ENCODE assay signal across 26 mouse cellular contexts in genomic region chr9:121062671-121063070, GRCm38 (mm10).
DNase-seq lines count a peak whose midpoint lies in the region; ATAC-seq lines count a peak whose summit lies in the region.
"Had no signal": no experiment of that assay in that cellular context is flagged by ENCODE, and none has a peak within 500 bp of the region (broad histone marks: within the 10 kb centered on the region; RNA-seq: fewer than 3 reads in every experiment).

No protein-coding gene starts in this region.

- no peak overlapping the region for H3K9ac ChIP-seq in heart, embryonic 12.5 days
- no peak overlapping the region for H3K9ac ChIP-seq in midbrain, embryonic 12.5 days (replicated peaks)
- no peak overlapping the region for H3K9ac ChIP-seq in midbrain, embryonic 15.5 days
- no peak overlapping the region for H3K9ac ChIP-seq in hindbrain, embryonic 14.5 days
- H3K9ac ChIP-seq: forebrain, embryonic 12.5 days; heart, embryonic 15.5 days; limb, embryonic 15.5 days; liver, embryonic 14.5 days had no signal

- no peaks in the 10 kb centered on the region for H3K36me3 ChIP-seq in heart, embryonic 10.5 days
- H3K36me3 ChIP-seq in heart, embryonic 12.5 days = no peaks in the 10 kb centered on the region
- H3K36me3 ChIP-seq in midbrain, embryonic 12.5 days = no peaks in the 10 kb centered on the region
- no peaks in the 10 kb centered on the region for H3K36me3 ChIP-seq in midbrain, embryonic 15.5 days (replicated peaks)
- no peaks in the 10 kb centered on the region for H3K36me3 ChIP-seq in embryonic facial prominence, embryonic 10.5 days (replicated peaks)
- H3K36me3 ChIP-seq in hindbrain, embryonic 14.5 days (replicated peaks; ENCODE audit: control insufficient read depth, insufficient read depth) = no peaks in the 10 kb centered on the region
- H3K36me3 ChIP-seq: forebrain, embryonic 12.5 days; heart, embryonic 15.5 days; limb, embryonic 10.5 days; limb, embryonic 15.5 days had no signal

- no peak for DNase-seq in heart, embryonic 10.5 days (ENCODE audit: low spot score)
- no peak for DNase-seq in embryonic facial prominence, embryonic 10.5 days (ENCODE audit: low spot score)
- no peak for DNase-seq in hindbrain, embryonic 14.5 days (ENCODE audit: low spot score)
- no peak for DNase-seq in right cerebral cortex, postnatal 4 days
- DNase-seq: adrenal gland, postnatal 25 days; cerebellum, adult 11-12 months; cerebellum, adult 9-11 months; gastrocnemius, adult 2 months; gastrocnemius, postnatal 36 days; kidney, postnatal 14 days; layer of hippocampus, adult 9-11 months; lung, adult 2 months; lung, postnatal 10 days; thymus, postnatal 4 days had no signal

- no peak overlapping the region for H3K4me3 ChIP-seq in heart, embryonic 10.5 days
- no peak overlapping the region for H3K4me3 ChIP-seq in heart, embryonic 12.5 days
- H3K4me3 ChIP-seq in midbrain, embryonic 12.5 days = no peak overlapping the region
- H3K4me3 ChIP-seq in midbrain, embryonic 15.5 days = no peak overlapping the region
- no peak overlapping the region for H3K4me3 ChIP-seq in embryonic facial prominence, embryonic 10.5 days
- no peak overlapping the region for H3K4me3 ChIP-seq in hindbrain, embryonic 14.5 days (replicated peaks; ENCODE audit: low read length)
- H3K4me3 ChIP-seq: erythroblast, embryonic 14.5 days; forebrain, embryonic 12.5 days; gastrocnemius, adult 2 months; heart, embryonic 15.5 days; limb, embryonic 10.5 days; limb, embryonic 15.5 days had no signal

- H3K4me2 ChIP-seq in heart, embryonic 12.5 days = no peak overlapping the region
- H3K4me2 ChIP-seq in midbrain, embryonic 12.5 days (replicated peaks) = no peak overlapping the region
- no peak overlapping the region for H3K4me2 ChIP-seq in midbrain, embryonic 15.5 days
- H3K4me2 ChIP-seq in hindbrain, embryonic 14.5 days (replicated peaks) = no peak overlapping the region
- H3K4me2 ChIP-seq: forebrain, embryonic 12.5 days; heart, embryonic 15.5 days; limb, embryonic 15.5 days had no signal

- H3K27me3 ChIP-seq in heart, embryonic 10.5 days (ENCODE audit: insufficient read depth, poor library complexity, severe bottlenecking) = no peaks in the 10 kb centered on the region
- no peaks in the 10 kb centered on the region for H3K27me3 ChIP-seq in heart, embryonic 12.5 days (replicated peaks)
- no peaks in the 10 kb centered on the region for H3K27me3 ChIP-seq in midbrain, embryonic 12.5 days
- H3K27me3 ChIP-seq in midbrain, embryonic 15.5 days (replicated peaks) = no peaks in the 10 kb centered on the region
- H3K27me3 ChIP-seq in embryonic facial prominence, embryonic 10.5 days (replicated peaks; ENCODE audit: low read depth, poor library complexity, severe bottlenecking) = no peaks in the 10 kb centered on the region
- H3K27me3 ChIP-seq in hindbrain, embryonic 14.5 days (ENCODE audit: control insufficient read depth, insufficient read depth, low read length) = no peaks in the 10 kb centered on the region
- H3K27me3 ChIP-seq: heart, embryonic 15.5 days; limb, embryonic 15.5 days had no signal

- peak overlapping the region; percentile 62; the same call in 1 of the 2 replicates for H3K27ac ChIP-seq in heart, embryonic 10.5 days
- no peak overlapping the region for H3K27ac ChIP-seq in heart, embryonic 12.5 days (ENCODE audit: poor library complexity, severe bottlenecking)
- H3K27ac ChIP-seq in midbrain, embryonic 12.5 days (replicated peaks) = peak overlapping the region; percentile 70
- H3K27ac ChIP-seq in midbrain, embryonic 15.5 days = no peak overlapping the region
- peak overlapping the region; percentile 35; the same call in 1 of the 2 replicates for H3K27ac ChIP-seq in embryonic facial prominence, embryonic 10.5 days (replicated peaks)
- 0 out of 2 replicates have a peak overlapping the region, but pooled peaks have one; percentile 68 for H3K27ac ChIP-seq in hindbrain, embryonic 14.5 days
- H3K27ac ChIP-seq: gastrocnemius, adult 2 months; heart, embryonic 15.5 days; limb, embryonic 10.5 days; limb, embryonic 15.5 days; liver, embryonic 14.5 days; macrophage had no signal

- ATAC-seq in heart, embryonic 12.5 days (ENCODE audit: insufficient number of reproducible peaks, low FRiP score) = no peak
- no peak for ATAC-seq in midbrain, embryonic 12.5 days (ENCODE audit: low FRiP score, low read depth)
- no peak for ATAC-seq in midbrain, embryonic 15.5 days (replicated peaks)
- ATAC-seq in hindbrain, embryonic 14.5 days (ENCODE audit: low FRiP score) = no peak
- ATAC-seq: CD4-positive, CD25-positive, alpha-beta regulatory T cell, adult 4 months; intestine, embryonic 16.5 days had no signal

- H3K9me3 ChIP-seq in heart, embryonic 10.5 days = no peaks in the 10 kb centered on the region
- H3K9me3 ChIP-seq in heart, embryonic 12.5 days (replicated peaks) = no peaks in the 10 kb centered on the region
- no peaks in the 10 kb centered on the region for H3K9me3 ChIP-seq in midbrain, embryonic 12.5 days
- H3K9me3 ChIP-seq in midbrain, embryonic 15.5 days = no peaks in the 10 kb centered on the region
- H3K9me3 ChIP-seq in embryonic facial prominence, embryonic 10.5 days = no peaks in the 10 kb centered on the region
- no peaks in the 10 kb centered on the region for H3K9me3 ChIP-seq in hindbrain, embryonic 14.5 days (ENCODE audit: control insufficient read depth, low read length)
- H3K9me3 ChIP-seq: forebrain, embryonic 12.5 days; heart, embryonic 15.5 days; limb, embryonic 10.5 days; limb, embryonic 15.5 days had no signal

- peaks cover 27% of the 10 kb centered on the region for H3K4me1 ChIP-seq in heart, embryonic 10.5 days
- peaks cover 21% of the 10 kb centered on the region for H3K4me1 ChIP-seq in heart, embryonic 12.5 days (replicated peaks)
- peaks cover 28% of the 10 kb centered on the region for H3K4me1 ChIP-seq in midbrain, embryonic 12.5 days
- H3K4me1 ChIP-seq in midbrain, embryonic 15.5 days = peaks cover 13% of the 10 kb centered on the region
- H3K4me1 ChIP-seq in embryonic facial prominence, embryonic 10.5 days = peaks cover 43% of the 10 kb centered on the region
- peaks cover 22% of the 10 kb centered on the region for H3K4me1 ChIP-seq in hindbrain, embryonic 14.5 days (replicated peaks; ENCODE audit: control insufficient read depth, insufficient read depth, low read length)

- 4% methylated on average over 3 of the region's 3 CpGs for WGBS in heart, embryonic 10.5 days
- WGBS in heart, embryonic 12.5 days = 18% methylated on average over 3 of the region's 3 CpGs
- WGBS in midbrain, embryonic 12.5 days = 81% methylated on average over 3 of the region's 3 CpGs
- 65% methylated on average over 3 of the region's 3 CpGs for WGBS in midbrain, embryonic 15.5 days
- WGBS in embryonic facial prominence, embryonic 10.5 days = 28% methylated on average over 3 of the region's 3 CpGs
- 46% methylated on average over 3 of the region's 3 CpGs for WGBS in hindbrain, embryonic 14.5 days

Comparison
In these comparisons a context has a peak if more than half of its experiments do, and no peak if none do; other contexts are left out.
1. H3K27ac ChIP-seq: peak in heart, embryonic 10.5 days (single experiment), midbrain, embryonic 12.5 days (single experiment), embryonic facial prominence, embryonic 10.5 days (single experiment) and hindbrain, embryonic 14.5 days (single experiment); none in heart, embryonic 12.5 days (single experiment) and midbrain, embryonic 15.5 days (single experiment).